Comparison of ENCODE assay signal across 7 mouse cellular contexts in the genomic region with DNA sequence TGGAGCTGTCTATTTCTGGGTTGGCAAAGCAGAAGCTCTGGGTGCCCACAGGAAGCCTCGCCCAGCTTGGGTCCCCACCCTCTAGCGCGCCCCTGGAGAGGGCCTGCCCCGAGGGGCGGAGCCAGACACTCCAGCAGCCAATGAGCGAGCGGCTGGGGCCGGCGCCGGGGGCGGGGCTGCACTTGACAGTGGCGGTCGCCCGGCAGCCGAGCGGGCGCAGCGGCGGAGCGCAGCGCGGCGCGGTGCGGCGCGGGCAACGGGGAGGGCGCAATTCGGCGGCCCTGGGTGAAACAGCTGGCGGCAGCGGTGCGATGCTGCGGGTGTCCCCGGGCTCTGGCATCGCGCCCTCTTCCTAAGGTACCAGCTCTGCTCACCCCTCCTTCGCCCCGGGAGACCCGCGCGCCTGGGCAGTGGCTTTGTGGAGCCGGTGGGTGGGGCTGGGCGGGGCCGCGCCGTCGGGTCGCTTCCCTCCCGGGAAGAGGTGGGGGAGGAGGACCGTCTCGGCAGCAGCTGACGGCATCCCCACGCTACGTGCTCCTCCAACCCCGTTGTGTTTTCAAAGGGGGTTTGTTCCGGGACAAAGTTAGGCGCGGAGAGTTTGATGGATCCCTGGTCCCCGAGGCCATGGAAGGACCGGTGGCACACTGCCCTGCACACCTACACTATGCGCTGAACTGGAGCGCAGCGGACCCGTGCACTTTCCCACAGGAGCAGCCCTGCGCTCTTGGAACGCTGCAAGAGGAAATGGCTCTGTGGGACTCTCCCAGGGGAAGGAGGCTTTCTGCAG. TPM values are rescaled to one million over a fixed set of nuclear protein-coding genes. Genes with fewer than 3 reads are reported as not detected.
DNase-seq lines count a peak whose midpoint lies in the region; ATAC-seq and TF ChIP-seq lines count a peak whose summit lies in the region.

Gene Fry (plus strand): TSS at position 191 of the 787 bp plus-strand sequence.

- no peaks in the 10 kb centered on the region for H3K36me3 ChIP-seq in kidney, embryonic 14.5 days (ENCODE audit: control insufficient read depth, insufficient read depth, low read length)
- H3K36me3 ChIP-seq in limb, embryonic 14.5 days (ENCODE audit: control insufficient read depth, insufficient read depth, low read length) = no peaks in the 10 kb centered on the region
- no peaks in the 10 kb centered on the region for H3K36me3 ChIP-seq in midbrain, embryonic 16.5 days (ENCODE audit: control insufficient read depth, insufficient read depth, low read length)
- no peaks in the 10 kb centered on the region for H3K36me3 ChIP-seq in spleen, adult 2 months (ENCODE audit: control insufficient read depth, insufficient read depth, low read length)

- no peak for TF ChIP-seq CTCF in embryonic fibroblast, embryonic 13.5 days (IDR thresholded peaks at IDR 0.05; ENCODE audit: borderline replicate concordance, insufficient read depth, low read length)
- no peak for TF ChIP-seq CTCF in spleen, adult 2 months (IDR thresholded peaks at IDR 0.05; ENCODE audit: extremely low read depth, insufficient read depth, insufficient read length, insufficient replicate concordance)

- no peak within 1 kb of the TSS for H3K27ac ChIP-seq in embryonic fibroblast, embryonic 13.5 days (ENCODE audit: insufficient read depth, low read length)
- no peak within 1 kb of the TSS for H3K27ac ChIP-seq in kidney, embryonic 14.5 days (ENCODE audit: low read depth, low read length)
- no peak within 1 kb of the TSS for H3K27ac ChIP-seq in limb, embryonic 14.5 days (replicated peaks; ENCODE audit: low read depth, low read length)
- peak within 1 kb of the TSS; percentile 31; the same call in 1 of the 2 replicates for H3K27ac ChIP-seq in midbrain, embryonic 16.5 days (ENCODE audit: low read length)
- peak within 1 kb of the TSS; percentile 86 for H3K27ac ChIP-seq in spleen, adult 2 months (ENCODE audit: insufficient read depth, low read length)

- H3K27me3 ChIP-seq in kidney, embryonic 14.5 days (ENCODE audit: control insufficient read depth, insufficient read depth, low read length) = no peaks in the 10 kb centered on the region
- no peaks in the 10 kb centered on the region for H3K27me3 ChIP-seq in limb, embryonic 14.5 days (ENCODE audit: control insufficient read depth, insufficient read depth, low read length)
- H3K27me3 ChIP-seq in midbrain, embryonic 16.5 days (ENCODE audit: control insufficient read depth, insufficient read depth, low read depth, low read length) = no peaks in the 10 kb centered on the region
- no peaks in the 10 kb centered on the region for H3K27me3 ChIP-seq in spleen, adult 2 months (ENCODE audit: control insufficient read depth, insufficient read depth, low read length)

- peak; percentile 99 for ATAC-seq in kidney, embryonic 14.5 days (ENCODE audit: low FRiP score, low TSS enrichment)
- peak; percentile 94 for ATAC-seq in limb, embryonic 14.5 days (ENCODE audit: low FRiP score, low read depth)
- peak; percentile 98 for ATAC-seq in midbrain, embryonic 16.5 days

- peaks cover 6% of the 10 kb centered on the region; the same call in 1 of the 2 replicates for H3K9me3 ChIP-seq in kidney, embryonic 14.5 days (ENCODE audit: control insufficient read depth, low read length)
- no peaks in the 10 kb centered on the region for H3K9me3 ChIP-seq in limb, embryonic 14.5 days (ENCODE audit: control insufficient read depth, low read length)
- H3K9me3 ChIP-seq in midbrain, embryonic 16.5 days (replicated peaks; ENCODE audit: control insufficient read depth, low read length, poor library complexity, severe bottlenecking) = no peaks in the 10 kb centered on the region

- peak within 1 kb of the TSS; percentile 44 for H3K4me3 ChIP-seq in embryonic fibroblast, embryonic 13.5 days (ENCODE audit: insufficient read depth, low read length)
- peak within 1 kb of the TSS; percentile 56 for H3K4me3 ChIP-seq in kidney, embryonic 14.5 days (ENCODE audit: low read length)
- H3K4me3 ChIP-seq in limb, embryonic 14.5 days (replicated peaks; ENCODE audit: low read length) = peak within 1 kb of the TSS; percentile 61
- peak within 1 kb of the TSS; percentile 76 for H3K4me3 ChIP-seq in midbrain, embryonic 16.5 days (ENCODE audit: low read depth, low read length)
- H3K4me3 ChIP-seq in spleen, adult 2 months (ENCODE audit: extremely low read depth, insufficient read depth, insufficient read length) = peak within 1 kb of the TSS; percentile 78

- peak within 1 kb of the TSS; percentile 86 for H3K4me2 ChIP-seq in kidney, embryonic 14.5 days (replicated peaks; ENCODE audit: low read depth, low read length)
- peak within 1 kb of the TSS; percentile 86 for H3K4me2 ChIP-seq in limb, embryonic 14.5 days (replicated peaks; ENCODE audit: low read depth, low read length, severe bottlenecking)
- peak within 1 kb of the TSS; percentile 88 for H3K4me2 ChIP-seq in midbrain, embryonic 16.5 days (ENCODE audit: low read length)

- under 1% methylated on average over 56 of the region's 68 CpGs for WGBS in kidney, embryonic 14.5 days
- WGBS in limb, embryonic 14.5 days = under 1% methylated on average over 42 of the region's 68 CpGs
- WGBS in midbrain, embryonic 16.5 days = under 1% methylated on average over 41 of the region's 68 CpGs
- WGBS in spleen, adult 2 months = 1% methylated on average over 55 of the region's 68 CpGs

- DNase-seq in brain, adult 2 months (ENCODE audit: low read depth, low spot score) = peak; percentile 95
- peak; percentile 96 for DNase-seq in heart, adult 9 months (ENCODE audit: low spot score in 2 of 2)
- peak; percentile 90 for DNase-seq in limb, embryonic 14.5 days (ENCODE audit: low spot score)
- peak; percentile 83 to 98 for DNase-seq in spleen, adult 2 months (ENCODE audit: low read depth in 1 of 2, low spot score in 2 of 2)

- H3K9ac ChIP-seq in kidney, embryonic 14.5 days (ENCODE audit: low read depth, low read length) = peak within 1 kb of the TSS; percentile 47
- H3K9ac ChIP-seq in limb, embryonic 14.5 days (ENCODE audit: low read depth, low read length, severe bottlenecking) = peak within 1 kb of the TSS; percentile 52
- H3K9ac ChIP-seq in midbrain, embryonic 16.5 days (ENCODE audit: low read depth, low read length) = peak within 1 kb of the TSS; percentile 74

- no peaks in the 10 kb centered on the region for H3K4me1 ChIP-seq in embryonic fibroblast, embryonic 13.5 days (ENCODE audit: control insufficient read depth, insufficient read depth, low read length)
- H3K4me1 ChIP-seq in kidney, embryonic 14.5 days (ENCODE audit: control insufficient read depth, insufficient read depth, low read length) = 0 out of 2 replicates have a peak, but pooled peaks cover 4% of the 10 kb centered on the region
- peaks cover 10% of the 10 kb centered on the region for H3K4me1 ChIP-seq in limb, embryonic 14.5 days (ENCODE audit: control insufficient read depth, insufficient read depth, low read length)
- H3K4me1 ChIP-seq in midbrain, embryonic 16.5 days (ENCODE audit: control insufficient read depth, insufficient read depth, low read length) = peaks cover 3% of the 10 kb centered on the region; the same call in 1 of the 2 replicates
- peaks cover 6% of the 10 kb centered on the region; the same call in 1 of the 2 replicates for H3K4me1 ChIP-seq in spleen, adult 2 months (ENCODE audit: control insufficient read depth, insufficient read depth, insufficient read length)

- no peak for TF ChIP-seq POLR2A in embryonic fibroblast, embryonic 13.5 days (IDR thresholded peaks at IDR 0.05; ENCODE audit: low read depth, low read length)
- no peak for TF ChIP-seq POLR2A in limb, embryonic 14.5 days (IDR thresholded peaks at IDR 0.05; ENCODE audit: borderline replicate concordance, extremely low read depth, insufficient read depth, insufficient read length)
- TF ChIP-seq POLR2A in spleen, adult 2 months (IDR thresholded peaks at IDR 0.05; ENCODE audit: low read depth, low read length) = peak; percentile 46; the same call in 1 of the 2 replicates

RNA-seq across cellular contexts. Expression of gene Fry, which starts in this region (rescaled TPM):
- polyA plus RNA-seq in embryonic fibroblast, embryonic 13.5 days (2011; ENCODE audit: insufficient read length, low read depth, missing spikeins) = 1.3 and 2.9 TPM in 2 replicates
- polyA plus RNA-seq in kidney, embryonic 14.5 days (2014; fragmentation: Nextera tagmentation; extraction: Ambion mirVana) = 5.5 and 8.0 TPM in 2 replicates
- polyA plus RNA-seq in limb, embryonic 14.5 days (2012; rRNA removed) = 13.5 and 16.5 TPM in 2 replicates
- polyA plus RNA-seq in limb, embryonic 14.5 days (2014; fragmentation: Nextera tagmentation; extraction: Ambion mirVana) = 10.0 and 12.5 TPM in 2 replicates
- 60.0 and 64.1 TPM in 2 replicates for polyA plus RNA-seq in midbrain, embryonic 16.5 days (2015; fragmentation: Nextera tagmentation; extraction: Ambion mirVana)
- 9.2 and 9.9 TPM in 2 replicates for polyA plus RNA-seq in spleen, adult 2 months (2012; rRNA removed)

Comparison
In these comparisons a context has a peak if more than half of its experiments do, and no peak if none do; other contexts are left out.
1. H3K27ac ChIP-seq: peak in midbrain, embryonic 16.5 days (single experiment) and spleen, adult 2 months (single experiment); none in embryonic fibroblast, embryonic 13.5 days (single experiment), kidney, embryonic 14.5 days (single experiment) and limb, embryonic 14.5 days (single experiment).
2. Peak in every context shown above with its lines, with median percentiles within 50 percentile points of each other: DNase-seq, H3K4me3 ChIP-seq, ATAC-seq, H3K4me2 ChIP-seq and H3K9ac ChIP-seq.